Mouse (Mus musculus): ENCODE measurements around the gene Ypel5. TPM values are rescaled to one million over a fixed set of nuclear protein-coding genes. Genes with fewer than 3 reads are reported as not detected.

Gene Ypel5
- polyA plus RNA-seq, 1 experiment from 2014 or later: 42.7 TPM

DNA sequence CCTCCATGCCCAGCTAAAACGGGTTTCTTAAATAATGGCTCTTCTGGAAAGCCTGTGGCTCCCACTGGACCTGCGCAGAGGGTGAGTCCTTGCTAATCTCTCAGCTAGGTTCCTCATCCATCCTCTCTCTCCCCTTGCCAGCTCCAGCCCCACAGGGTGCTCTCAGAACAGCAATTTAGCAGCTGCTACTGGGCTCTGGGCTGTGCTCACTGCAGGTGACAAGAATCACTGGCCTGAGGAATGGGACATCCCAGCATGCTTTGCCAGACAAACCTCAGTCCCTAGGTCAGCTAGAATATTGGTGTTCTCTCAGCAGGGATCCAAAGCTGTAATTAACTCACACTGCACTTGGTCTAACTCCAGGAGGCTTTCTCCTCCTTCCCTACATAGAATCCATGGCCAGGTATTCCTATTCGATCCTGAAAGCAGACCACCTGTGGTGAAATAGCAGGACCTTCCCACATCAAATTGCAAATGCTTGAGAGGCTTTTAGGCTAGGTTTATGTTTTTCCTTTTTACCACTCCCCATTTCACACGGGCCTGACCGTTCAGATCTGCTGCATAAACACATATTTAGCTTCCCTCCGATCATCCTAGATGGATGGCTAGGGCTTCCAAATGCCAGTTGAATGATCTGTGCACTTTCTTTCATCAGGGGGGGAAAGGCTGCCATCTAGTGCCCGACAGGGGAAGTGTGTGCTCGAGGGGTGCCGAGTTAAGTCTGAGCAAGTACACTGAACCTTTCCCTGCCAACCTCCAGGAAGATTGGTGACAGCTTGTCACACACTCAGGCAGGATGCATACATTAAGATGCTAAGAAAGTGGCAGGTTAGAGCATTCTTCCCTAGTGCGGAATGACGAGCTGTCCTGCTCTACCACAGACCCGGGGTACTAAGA, 22.6 kb upstream of the Ypel5 start:
- ChIA-PET CTCF (interaction anchor here (1.3 to 3.4 kb wide), 9 partner anchors 10 to 25 kb away, joined by 4 to 23 read pairs (median 8); partner anchors contain the start of gene Ypel5), POLR2A (interaction anchor here (1.1 kb wide), 1 partner anchor 12 kb away, joined by 3 read pairs; no protein-coding TSS in a partner anchor)
- peaks cover 5% of the 10 kb centered on the region for H3K27me3 ChIP-seq
- in situ Hi-C loops (cut with MboI; ENCODE audit: low pct_unique_long_range_greater_than_20kb): no loop called here
- DNase-seq (ENCODE audit: low read depth, low spot score) (no peak), ATAC-seq (peak; percentile 94)
- TF ChIP-seq CTCF (IDR thresholded peaks at IDR 0.05): peak; percentile 89

DNA sequence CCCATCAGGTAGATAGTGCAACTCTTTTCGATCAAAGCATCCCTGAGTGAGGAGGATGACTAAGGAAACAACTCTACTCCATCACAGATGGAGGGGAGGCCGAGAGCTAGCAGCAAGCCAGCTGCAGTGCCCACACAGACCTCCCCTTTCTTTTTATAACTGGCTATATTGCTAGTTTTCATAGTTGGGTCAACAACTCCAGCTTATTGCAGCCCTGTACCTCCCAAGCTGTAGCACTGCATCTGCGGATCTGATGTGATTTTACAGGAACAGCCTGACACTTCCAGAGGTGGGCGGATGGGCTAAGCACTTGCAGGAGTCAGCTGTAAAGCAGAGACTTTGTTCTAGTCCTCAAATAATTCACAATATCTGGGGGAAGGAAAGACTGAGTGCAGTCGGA, 18.7 kb upstream of the Ypel5 start:
- DNase-seq (ENCODE audit: low read depth, low spot score): no peak
- CTCF ChIA-PET: interaction anchor here (2.6 kb wide), 1 partner anchor 9 kb away, joined by 10 read pairs; no protein-coding TSS in a partner anchor
- POLR2A ChIA-PET: no interaction called here
- peaks cover 6% of the 10 kb centered on the region for H3K27me3 ChIP-seq
- no peak for TF ChIP-seq CTCF (IDR thresholded peaks at IDR 0.05)
- no peak for ATAC-seq
- in situ Hi-C loops (cut with MboI; ENCODE audit: low pct_unique_long_range_greater_than_20kb): no loop called here

DNA sequence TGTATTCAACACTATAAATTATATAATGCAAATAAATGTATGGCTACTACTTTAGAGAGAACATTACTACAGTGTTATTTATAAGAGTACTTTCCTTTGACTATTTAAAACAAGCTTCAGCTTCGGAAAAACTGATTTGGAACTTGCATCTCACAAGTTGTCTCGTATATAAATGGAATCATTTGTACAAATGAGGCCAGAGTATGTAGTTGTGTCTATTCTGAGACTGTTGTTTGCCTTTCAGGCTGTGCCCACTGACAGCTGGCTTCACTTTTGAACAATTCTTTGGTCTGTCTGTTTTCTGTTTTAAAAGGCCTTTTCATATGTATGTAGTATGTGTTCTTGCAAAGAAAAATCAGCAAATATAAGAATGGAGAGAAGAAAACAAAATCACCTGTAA, 16.5 kb upstream of the Ypel5 start:
- ChIA-PET CTCF (interaction anchor here (1.0 to 1.1 kb wide), 2 partner anchors 10 to 22 kb away, joined by 3 to 4 read pairs; no protein-coding TSS in a partner anchor), POLR2A (no interaction called here)
- in situ Hi-C loops (cut with MboI; ENCODE audit: low pct_unique_long_range_greater_than_20kb): no loop called here
- ATAC-seq (no peak), DNase-seq (ENCODE audit: low read depth, low spot score) (no peak)
- TF ChIP-seq CTCF (IDR thresholded peaks at IDR 0.05): no peak
- peaks cover 6% of the 10 kb centered on the region for H3K27me3 ChIP-seq

DNA sequence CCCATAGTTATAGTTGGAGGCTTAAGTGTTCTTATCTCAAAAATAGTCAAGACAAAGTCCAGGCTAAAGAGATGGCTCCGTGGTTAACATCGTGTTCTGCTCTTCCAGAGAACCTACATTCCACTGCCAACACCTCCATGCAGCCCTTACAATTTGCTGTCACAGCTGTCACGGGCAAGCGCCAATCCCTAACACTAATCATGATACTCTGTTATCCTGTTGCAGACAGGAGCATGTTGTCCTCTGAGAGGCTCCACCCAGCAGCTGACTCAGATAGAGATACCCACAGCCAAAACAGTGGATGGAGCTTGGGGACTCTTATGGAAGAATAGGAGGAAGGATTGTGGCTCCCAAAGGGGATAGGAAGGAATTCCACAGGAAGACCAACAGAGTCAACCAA, 15.8 kb upstream of the Ypel5 start:
- TF ChIP-seq CTCF (IDR thresholded peaks at IDR 0.05): no peak
- POLR2A ChIA-PET: no interaction called here
- DNase-seq (ENCODE audit: low read depth, low spot score) (no peak), ATAC-seq (no peak)
- in situ Hi-C loops (cut with MboI; ENCODE audit: low pct_unique_long_range_greater_than_20kb): no loop called here
- CTCF ChIA-PET: no interaction called here
- peaks cover 9% of the 10 kb centered on the region for H3K27me3 ChIP-seq

DNA sequence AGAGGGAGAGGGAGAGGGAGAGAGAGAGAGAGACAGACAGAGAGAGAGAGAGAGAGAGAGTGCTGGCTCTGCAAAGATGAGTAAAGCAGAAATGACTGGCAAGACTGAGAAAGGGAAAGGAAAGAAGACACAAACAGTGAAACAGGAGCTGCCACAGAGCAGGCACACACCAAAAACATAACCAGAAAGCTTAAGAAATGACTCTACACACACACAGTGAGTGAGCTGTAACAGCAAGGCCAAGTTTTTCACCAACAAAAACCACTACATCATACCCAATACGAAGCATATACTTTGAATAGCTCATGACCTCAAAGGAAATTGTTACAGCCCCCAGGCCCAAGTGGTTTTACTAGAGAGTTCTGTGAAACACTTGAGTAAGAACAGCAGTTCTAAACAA, 14.3 kb upstream of the Ypel5 start:
- DNase-seq (ENCODE audit: low read depth, low spot score) (no peak), ATAC-seq (peak; percentile 21)
- in situ Hi-C loops (cut with MboI; ENCODE audit: low pct_unique_long_range_greater_than_20kb): no loop called here
- TF ChIP-seq CTCF (IDR thresholded peaks at IDR 0.05): no peak
- ChIA-PET POLR2A (interaction anchor here (0.6 kb wide), 2 partner anchors 13 to 662 kb away, joined by 3 to 7 read pairs; no protein-coding TSS in a partner anchor), CTCF (interaction anchor here (0.6 kb wide), 1 partner anchor 30 kb away, joined by 3 read pairs; no protein-coding TSS in a partner anchor)
- peaks cover 10% of the 10 kb centered on the region for H3K27me3 ChIP-seq

DNA sequence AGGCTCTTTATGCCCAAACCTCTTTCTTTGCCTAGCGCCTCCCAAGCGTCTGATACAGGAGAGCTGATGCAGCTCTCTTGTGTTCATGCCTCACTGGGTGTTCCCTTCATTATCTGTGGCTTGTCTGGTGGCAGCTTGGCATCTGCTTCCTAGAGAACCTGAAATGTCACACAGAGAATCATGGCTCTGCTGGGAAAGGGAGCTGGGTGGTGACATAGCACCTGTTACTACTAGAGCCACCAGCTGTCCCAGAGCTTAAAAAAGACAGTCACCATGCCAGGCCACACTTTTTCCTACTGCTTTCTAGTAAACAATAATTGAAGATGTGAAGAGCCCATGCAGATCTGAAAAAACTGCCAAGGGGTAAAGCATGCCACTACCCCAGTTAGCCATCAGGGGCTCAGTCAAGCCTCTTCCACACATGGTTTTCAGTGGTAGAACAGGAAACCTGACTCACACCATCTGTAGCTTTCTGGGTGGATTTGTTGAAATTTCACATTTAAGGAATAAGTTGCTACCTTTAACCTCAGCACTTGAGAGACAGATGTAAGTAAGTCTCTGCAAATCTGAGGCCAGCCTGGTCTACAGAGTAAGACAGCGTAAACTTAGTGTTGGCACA, 9.2 kb upstream of the Ypel5 start:
- no peak for DNase-seq (ENCODE audit: low read depth, low spot score)
- no peak for TF ChIP-seq CTCF (IDR thresholded peaks at IDR 0.05)
- POLR2A ChIA-PET: interaction anchor here (0.6 kb wide), 1 partner anchor 1662 kb away, joined by 3 read pairs; no protein-coding TSS in a partner anchor
- peaks cover 11% of the 10 kb centered on the region for H3K27me3 ChIP-seq
- CTCF ChIA-PET: interaction anchor here (1.2 to 3.3 kb wide), 3 partner anchors 9 to 16 kb away, joined by 5 to 18 read pairs (median 10); no protein-coding TSS in a partner anchor
- ATAC-seq: no peak
- in situ Hi-C loops (cut with MboI; ENCODE audit: low pct_unique_long_range_greater_than_20kb): loop anchor here (25.0 kb wide), 1 partner anchor 1460 kb away; the partner anchor contains the start of gene Memo1

DNA sequence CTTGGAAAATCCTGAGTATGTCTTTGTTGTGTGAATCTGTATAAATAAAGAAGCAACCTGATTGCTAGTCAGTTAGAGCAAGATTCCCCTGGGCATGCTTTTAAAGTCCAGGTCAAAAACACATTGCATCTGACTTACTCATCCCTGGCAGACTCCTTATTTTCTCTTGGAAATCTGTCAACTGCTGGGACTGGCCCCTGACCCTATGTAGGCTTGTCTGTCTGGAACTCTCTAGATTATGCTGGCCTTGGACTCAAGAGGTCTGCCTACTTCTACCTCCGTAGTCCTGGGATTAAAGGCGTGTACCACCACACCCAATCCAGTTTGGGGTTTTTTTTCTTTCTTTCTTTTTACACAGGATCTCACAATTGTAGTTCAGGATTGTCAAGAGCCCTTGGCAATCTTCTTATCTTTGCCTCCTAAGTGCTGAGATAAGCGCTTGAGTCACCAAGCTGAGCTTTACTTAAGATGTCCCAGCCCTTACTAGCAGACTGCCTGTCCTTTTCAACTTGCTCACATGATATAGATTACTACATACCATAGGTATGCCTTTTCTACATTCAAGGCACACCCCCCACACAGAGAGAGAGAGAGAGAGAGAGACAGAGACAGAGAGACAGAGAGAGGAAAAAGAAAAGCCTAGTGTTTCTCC, 8.1 kb upstream of the Ypel5 start:
- ATAC-seq: no peak
- ChIA-PET POLR2A (interaction anchor here (0.6 kb wide), 1 partner anchor 1663 kb away, joined by 3 read pairs; no protein-coding TSS in a partner anchor), CTCF (interaction anchor here (1.2 to 3.3 kb wide), 3 partner anchors 10 to 17 kb away, joined by 5 to 18 read pairs (median 10); no protein-coding TSS in a partner anchor)
- no peak for DNase-seq (ENCODE audit: low read depth, low spot score)
- peaks cover 11% of the 10 kb centered on the region for H3K27me3 ChIP-seq
- in situ Hi-C loops (cut with MboI; ENCODE audit: low pct_unique_long_range_greater_than_20kb): loop anchor here (25.0 kb wide), 1 partner anchor 1459 kb away; the partner anchor contains the start of gene Memo1
- no peak for TF ChIP-seq CTCF (IDR thresholded peaks at IDR 0.05)

DNA sequence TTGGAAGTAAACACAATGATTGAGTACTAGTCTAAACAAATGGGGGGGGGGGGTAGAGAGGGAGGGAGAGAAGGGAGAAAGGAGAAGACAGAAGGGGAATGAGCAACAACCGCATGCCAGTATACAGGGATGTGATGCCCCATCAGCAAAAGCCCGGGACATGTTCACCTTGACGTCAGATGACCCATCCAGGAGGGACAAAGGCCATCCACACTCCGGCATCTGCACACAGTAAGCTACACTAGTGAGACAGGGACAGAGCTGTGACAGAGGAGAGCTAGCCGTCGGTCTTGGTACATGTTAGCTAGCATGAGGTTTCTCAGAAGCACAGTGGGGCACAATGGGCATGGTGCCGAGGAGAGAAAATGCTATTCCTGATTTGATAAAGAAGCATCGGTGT, 7.6 kb upstream of the Ypel5 start:
- no peak for TF ChIP-seq CTCF (IDR thresholded peaks at IDR 0.05)
- ChIA-PET CTCF (no interaction called here), POLR2A (no interaction called here)
- in situ Hi-C loops (cut with MboI; ENCODE audit: low pct_unique_long_range_greater_than_20kb): loop anchor here (25.0 kb wide), 1 partner anchor 1459 kb away; the partner anchor contains the start of gene Memo1
- no peak for DNase-seq (ENCODE audit: low read depth, low spot score)
- peaks cover 11% of the 10 kb centered on the region for H3K27me3 ChIP-seq
- no peak for ATAC-seq

DNA sequence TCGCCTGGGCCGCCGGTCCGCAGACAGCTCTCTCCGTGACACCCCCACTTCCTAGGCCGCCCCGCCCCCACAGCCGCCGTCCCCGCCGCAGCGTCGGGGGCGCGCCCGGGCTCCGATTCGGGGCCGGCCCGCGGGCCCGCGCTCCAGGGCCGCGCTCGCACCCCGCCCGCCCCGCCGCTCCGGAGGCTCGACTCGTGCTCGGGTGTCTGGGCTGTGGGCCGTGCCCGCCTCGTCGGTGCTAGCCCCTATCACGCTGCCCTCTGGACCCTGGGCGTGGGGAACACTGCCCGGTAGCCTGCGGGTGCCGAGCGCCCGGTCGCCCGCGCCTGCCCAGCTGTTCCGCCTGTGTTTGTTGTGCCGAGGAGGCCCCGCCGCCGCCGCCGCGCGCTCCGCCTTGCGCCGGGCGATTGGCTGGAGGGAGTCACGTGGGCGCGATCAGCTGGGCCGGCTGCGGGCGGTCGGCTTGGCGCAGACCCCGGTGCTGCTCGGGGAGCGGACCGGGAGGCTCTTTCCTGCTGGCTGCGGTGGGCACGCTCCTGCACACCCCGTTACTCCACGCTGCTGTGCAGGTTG, 973 bp downstream of the Ypel5 start:
- DNase-seq (ENCODE audit: low read depth, low spot score): no peak
- no peaks in the 10 kb centered on the region for H3K27me3 ChIP-seq
- ATAC-seq: peak; percentile 55
- TF ChIP-seq CTCF (IDR thresholded peaks at IDR 0.05): no peak
- in situ Hi-C loops (cut with MboI; ENCODE audit: low pct_unique_long_range_greater_than_20kb): loop anchor here (25.0 kb wide), 1 partner anchor 1450 kb away; the partner anchor contains the start of gene Memo1
- POLR2A ChIA-PET: no interaction called here
- CTCF ChIA-PET: interaction anchor here (1.6 to 4.7 kb wide), 2 partner anchors 8 to 23 kb away, joined by 4 to 17 read pairs; no protein-coding TSS in a partner anchor

Measured in Patski (cell line).